Mouse (Mus musculus): ENCODE data around the gene Ucp2. TPM values are rescaled to one million over a fixed set of nuclear protein-coding genes. Genes with fewer than 3 reads are reported as not detected.
A peak's percentile ranks its signal among the peaks of the same experiment; 100 is the strongest.

The Ucp2 gene
- polyA plus RNA-seq, 1 experiment: 387 TPM

DNA sequence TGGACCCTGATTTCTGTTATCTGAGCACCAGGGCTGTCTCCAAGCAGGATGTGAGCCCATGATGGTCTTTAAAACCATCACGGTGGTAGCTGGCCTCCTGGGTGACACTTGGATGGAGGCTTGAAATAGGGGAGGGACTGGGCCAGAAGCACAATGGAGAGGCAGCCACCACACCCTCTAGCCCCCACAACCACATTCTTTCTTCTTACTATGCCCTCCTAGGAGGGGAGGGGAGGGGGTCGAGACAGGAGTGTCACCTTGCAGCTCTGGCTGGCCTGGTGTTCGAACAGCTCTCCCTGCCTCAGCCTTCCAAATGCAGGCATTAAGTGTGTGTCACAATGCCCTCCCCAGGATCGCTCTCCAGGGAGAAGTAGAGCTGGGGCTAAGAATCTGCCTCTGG lies 4.3 kb downstream of the Ucp2 start:
- Histone ChIP-seq H3K79me2 (ENCODE audit: control insufficient read depth, insufficient read depth) (no peaks in the 10 kb centered on the region), H3K4me2 (ENCODE audit: low read depth) (no peak overlapping the region), H3K36me3 (ENCODE audit: control insufficient read depth, insufficient read depth) (no peaks in the 10 kb centered on the region), H3ac (ENCODE audit: control insufficient read depth, insufficient read length) (no peak overlapping the region), H3K4me3 (no peak overlapping the region), H3K27me3 (ENCODE audit: control insufficient read depth, insufficient read depth, insufficient read length) (no peaks in the 10 kb centered on the region)
- TF ChIP-seq E2F4 (IDR thresholded peaks at IDR 0.05; ENCODE audit: insufficient read depth): no peak
- no peak for TF ChIP-seq TCF12 (IDR thresholded peaks at IDR 0.05; ENCODE audit: insufficient read depth, poor library complexity, severe bottlenecking)
- TF ChIP-seq MAX (IDR thresholded peaks at IDR 0.05; ENCODE audit: low read depth): no peak
- TF ChIP-seq TCF3 (IDR thresholded peaks at IDR 0.05; ENCODE audit: insufficient read length, low read depth): no peak
- no peak for TF ChIP-seq SRF (IDR thresholded peaks at IDR 0.05; ENCODE audit: control insufficient read depth, insufficient read length, low read depth)
- TF ChIP-seq CEBPB (IDR thresholded peaks at IDR 0.05; ENCODE audit: insufficient read depth, poor library complexity, severe bottlenecking): no peak
- TF ChIP-seq POLR2A (IDR thresholded peaks at IDR 0.05; ENCODE audit: insufficient read length, low read depth): no peak
- no peak for TF ChIP-seq MYOG (IDR thresholded peaks at IDR 0.05; ENCODE audit: control insufficient read depth in 1 of 3, insufficient read depth in 1 of 3, insufficient read length in 2 of 3, low read depth in 2 of 3)
- no peak for TF ChIP-seq MYOD1 (IDR thresholded peaks at IDR 0.05; ENCODE audit: control insufficient read depth in 1 of 3, insufficient read length in 2 of 3, low read depth in 2 of 3)
- TF ChIP-seq POLR2AphosphoS2 (IDR thresholded peaks at IDR 0.05; ENCODE audit: insufficient read length, low read depth): no peak
- TF ChIP-seq USF1 (IDR thresholded peaks at IDR 0.05; ENCODE audit: low read depth): no peak
- TF ChIP-seq REST (IDR thresholded peaks at IDR 0.05; ENCODE audit: insufficient read depth, insufficient read length): no peak

DNA sequence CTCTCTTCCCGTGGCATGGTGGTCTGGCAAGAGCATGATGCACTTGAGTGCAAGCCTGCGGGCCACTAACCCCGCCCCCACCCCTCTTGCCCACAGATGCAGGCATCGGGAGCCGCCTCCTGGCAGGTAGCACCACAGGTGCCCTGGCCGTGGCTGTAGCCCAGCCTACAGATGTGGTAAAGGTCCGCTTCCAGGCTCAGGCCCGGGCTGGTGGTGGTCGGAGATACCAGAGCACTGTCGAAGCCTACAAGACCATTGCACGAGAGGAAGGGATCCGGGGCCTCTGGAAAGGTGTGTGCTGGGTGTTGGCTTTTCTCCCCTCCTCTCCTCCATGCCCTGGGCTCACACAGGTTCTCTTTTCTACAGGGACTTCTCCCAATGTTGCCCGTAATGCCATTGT lies 4.8 kb downstream of the Ucp2 start:
- Histone ChIP-seq H3K36me3 (ENCODE audit: control insufficient read depth, insufficient read depth) (no peaks in the 10 kb centered on the region), H3K4me3 (no peak overlapping the region), H3K4me2 (ENCODE audit: low read depth) (no peak overlapping the region), H3ac (ENCODE audit: control insufficient read depth, insufficient read length) (no peak overlapping the region), H3K27me3 (ENCODE audit: control insufficient read depth, insufficient read depth, insufficient read length) (no peaks in the 10 kb centered on the region), H3K79me2 (ENCODE audit: control insufficient read depth, insufficient read depth) (no peaks in the 10 kb centered on the region)
- TF ChIP-seq CEBPB (IDR thresholded peaks at IDR 0.05; ENCODE audit: insufficient read depth, poor library complexity, severe bottlenecking) (no peak), TCF3 (IDR thresholded peaks at IDR 0.05; ENCODE audit: insufficient read length, low read depth) (no peak), POLR2A (IDR thresholded peaks at IDR 0.05; ENCODE audit: insufficient read length, low read depth) (no peak)

DNA sequence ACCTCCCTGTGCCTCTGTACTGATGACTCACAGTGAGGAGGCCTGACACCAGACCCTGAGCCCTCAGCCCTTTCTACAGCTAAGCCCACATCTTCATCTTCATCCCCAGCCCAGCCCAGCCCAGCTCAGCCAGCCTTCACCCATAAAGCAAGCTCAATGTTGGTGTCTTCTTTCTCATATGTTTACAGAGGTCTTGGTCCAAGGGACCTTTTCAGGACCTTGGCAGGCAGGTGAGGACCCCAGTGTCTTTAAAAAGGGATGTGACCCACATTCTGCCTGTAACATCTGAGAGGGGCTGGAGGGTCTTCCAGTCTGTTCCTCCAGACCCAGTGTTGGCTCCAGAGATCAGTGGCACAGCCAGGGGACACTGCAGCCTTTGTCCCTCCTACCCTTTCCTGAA lies 6.3 kb downstream of the Ucp2 start:
- H3K4me3 ChIP-seq: no peak overlapping the region
- H3K4me2 ChIP-seq (ENCODE audit: low read depth): no peak overlapping the region
- TF ChIP-seq TCF3 (IDR thresholded peaks at IDR 0.05; ENCODE audit: insufficient read length, low read depth): no peak
- TF ChIP-seq MYOD1 (IDR thresholded peaks at IDR 0.05; ENCODE audit: control insufficient read depth in 1 of 3, insufficient read length in 2 of 3, low read depth in 2 of 3): no peak
- TF ChIP-seq POLR2A (IDR thresholded peaks at IDR 0.05; ENCODE audit: insufficient read length, low read depth): no peak
- no peak for TF ChIP-seq MAX (IDR thresholded peaks at IDR 0.05; ENCODE audit: low read depth)
- TF ChIP-seq MYOG (IDR thresholded peaks at IDR 0.05; ENCODE audit: control insufficient read depth in 1 of 3, insufficient read depth in 1 of 3, insufficient read length in 2 of 3, low read depth in 2 of 3): no peak
- no peak for TF ChIP-seq USF1 (IDR thresholded peaks at IDR 0.05; ENCODE audit: low read depth)
- no peak for TF ChIP-seq TCF12 (IDR thresholded peaks at IDR 0.05; ENCODE audit: insufficient read depth, poor library complexity, severe bottlenecking)
- TF ChIP-seq POLR2AphosphoS2 (IDR thresholded peaks at IDR 0.05; ENCODE audit: insufficient read length, low read depth): no peak
- TF ChIP-seq SRF (IDR thresholded peaks at IDR 0.05; ENCODE audit: control insufficient read depth, insufficient read length, low read depth): no peak
- TF ChIP-seq E2F4 (IDR thresholded peaks at IDR 0.05; ENCODE audit: insufficient read depth): no peak
- TF ChIP-seq REST (IDR thresholded peaks at IDR 0.05; ENCODE audit: insufficient read depth, insufficient read length): no peak
- no peak for TF ChIP-seq CEBPB (IDR thresholded peaks at IDR 0.05; ENCODE audit: insufficient read depth, poor library complexity, severe bottlenecking)
- no peaks in the 10 kb centered on the region for H3K36me3 ChIP-seq (ENCODE audit: control insufficient read depth, insufficient read depth)
- no peaks in the 10 kb centered on the region for H3K27me3 ChIP-seq (ENCODE audit: control insufficient read depth, insufficient read depth, insufficient read length)
- H3K79me2 ChIP-seq (ENCODE audit: control insufficient read depth, insufficient read depth): no peaks in the 10 kb centered on the region
- H3ac ChIP-seq (ENCODE audit: control insufficient read depth, insufficient read length): no peak overlapping the region

DNA sequence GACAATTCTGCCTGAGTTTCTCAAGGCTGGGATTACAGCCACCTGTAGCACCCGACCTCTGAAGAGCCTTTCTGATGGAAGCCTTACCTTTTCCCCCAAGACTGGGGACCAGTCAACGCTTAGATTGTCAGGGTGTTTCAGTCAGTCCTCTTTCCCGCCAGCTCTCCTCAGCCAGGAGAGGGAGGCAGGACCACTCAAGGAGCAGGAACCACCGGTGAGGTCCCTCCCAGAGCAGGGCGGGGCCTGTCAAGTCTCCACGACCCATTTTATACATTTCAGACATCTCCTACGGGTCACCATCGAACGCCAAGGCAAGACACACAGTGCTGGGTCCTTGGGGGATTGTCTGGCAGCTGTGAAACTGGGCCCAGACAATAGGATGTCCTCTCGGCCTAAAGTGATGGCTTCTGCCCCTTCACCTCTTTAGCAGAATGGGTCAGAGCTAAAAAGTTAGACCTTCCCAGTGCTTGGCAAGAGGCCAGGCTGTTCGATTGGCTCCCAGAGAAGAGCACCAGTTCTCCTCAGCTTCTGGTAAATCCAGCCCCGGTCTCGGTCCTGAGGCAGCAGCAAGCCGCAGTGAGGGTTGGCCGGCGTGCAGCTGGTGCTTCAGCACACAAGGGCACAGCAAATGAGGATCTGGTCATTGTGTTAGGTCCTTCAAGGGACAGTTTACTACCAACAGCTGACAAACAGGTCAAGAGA lies 7.3 kb downstream of the Ucp2 start:
- H3K4me2 ChIP-seq (ENCODE audit: low read depth): no peak overlapping the region
- no peaks in the 10 kb centered on the region for H3K36me3 ChIP-seq (ENCODE audit: control insufficient read depth, insufficient read depth)
- no peak overlapping the region for H3ac ChIP-seq (ENCODE audit: control insufficient read depth, insufficient read length)
- H3K79me2 ChIP-seq (ENCODE audit: control insufficient read depth, insufficient read depth): no peaks in the 10 kb centered on the region
- no peak overlapping the region for H3K4me3 ChIP-seq
- TF ChIP-seq POLR2A (IDR thresholded peaks at IDR 0.05; ENCODE audit: insufficient read length, low read depth) (no peak), MYOD1 (IDR thresholded peaks at IDR 0.05; ENCODE audit: control insufficient read depth in 1 of 3, insufficient read length in 2 of 3, low read depth in 2 of 3) (peak in 1 of 3 experiments; percentile 10)
- no peaks in the 10 kb centered on the region for H3K27me3 ChIP-seq (ENCODE audit: control insufficient read depth, insufficient read depth, insufficient read length)

DNA sequence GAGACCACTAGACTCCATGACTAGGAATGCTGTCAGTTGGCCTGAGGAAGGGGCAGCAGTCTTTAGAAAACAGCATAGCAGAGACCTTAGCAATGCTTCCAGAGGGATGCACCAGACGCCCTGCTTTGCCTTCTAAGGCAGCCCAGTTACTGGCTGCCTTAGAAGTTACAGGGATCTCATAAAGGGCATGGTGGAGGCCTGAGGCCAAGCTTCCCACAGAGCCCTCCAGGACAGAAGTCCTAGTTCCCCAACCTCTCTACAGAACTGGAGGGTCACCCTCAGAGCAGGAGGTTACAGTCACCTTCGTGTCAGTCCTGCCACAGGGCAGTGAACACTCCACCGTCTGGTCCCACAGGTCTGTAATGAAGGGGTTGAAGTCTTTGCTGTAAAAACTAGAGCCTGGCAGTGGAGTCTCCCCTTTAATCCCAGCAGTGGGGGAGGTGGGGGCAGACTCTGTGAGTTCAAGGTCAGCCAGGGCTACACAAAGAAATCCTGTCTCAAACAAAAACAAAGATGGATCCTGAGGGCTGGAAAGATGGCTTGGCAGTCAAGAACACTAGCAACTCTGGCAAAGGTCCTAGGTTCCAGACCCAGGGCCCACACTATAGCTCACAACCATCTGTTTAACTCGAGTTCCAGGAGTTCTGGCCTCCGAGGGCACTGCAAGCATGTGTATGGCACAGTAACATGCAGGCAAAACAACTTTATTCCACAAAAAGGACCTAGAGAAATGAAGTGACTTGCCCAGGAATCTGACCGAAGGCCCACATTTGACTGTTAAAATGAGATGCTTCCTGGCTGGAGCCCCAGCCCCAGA lies 8.1 kb downstream of the Ucp2 start:
- H3K4me3 ChIP-seq: no peak overlapping the region
- H3ac ChIP-seq (ENCODE audit: control insufficient read depth, insufficient read length): no peak overlapping the region
- no peaks in the 10 kb centered on the region for H3K36me3 ChIP-seq (ENCODE audit: control insufficient read depth, insufficient read depth)
- TF ChIP-seq POLR2AphosphoS2 (IDR thresholded peaks at IDR 0.05; ENCODE audit: insufficient read length, low read depth) (peak; percentile 46), REST (IDR thresholded peaks at IDR 0.05; ENCODE audit: insufficient read depth, insufficient read length) (no peak)
- no peak overlapping the region for H3K4me2 ChIP-seq (ENCODE audit: low read depth)
- no peaks in the 10 kb centered on the region for H3K79me2 ChIP-seq (ENCODE audit: control insufficient read depth, insufficient read depth)
- no peaks in the 10 kb centered on the region for H3K27me3 ChIP-seq (ENCODE audit: control insufficient read depth, insufficient read depth, insufficient read length)
